Mouse (Mus musculus): ENCODE results near the gene Irx1.

Gene Irx1

GRCm38 (mm10) chr13:71910361-71910760 is 53.2 kb downstream of the Irx1 start:
- DNase-seq (ENCODE audit: low read depth, low spot score) = no peak
